In genomic region chr13:41238035-41238804, GRCm38 (mm10) we compare ENCODE assay signal across 21 mouse cellular contexts. TPM values are rescaled to one million over a fixed set of nuclear protein-coding genes. Genes with fewer than 3 reads are reported as not detected.
DNase-seq lines count a peak whose midpoint lies in the region; ATAC-seq and TF ChIP-seq lines count a peak whose summit lies in the region.
"Had no signal": no experiment of that assay in that cellular context is flagged by ENCODE, and none has a peak within 500 bp of the region (broad histone marks: within the 10 kb centered on the region; RNA-seq: fewer than 3 reads in every experiment).

No protein-coding gene starts in this region.

- no peak overlapping the region for H3K9ac ChIP-seq in hindbrain, postnatal 0 days (replicated peaks; ENCODE audit: low read length)
- no peak overlapping the region for H3K9ac ChIP-seq in hindbrain, embryonic 12.5 days
- no peak overlapping the region for H3K9ac ChIP-seq in forebrain, embryonic 15.5 days (replicated peaks)
- H3K9ac ChIP-seq in midbrain, embryonic 15.5 days, result no peak overlapping the region
- H3K9ac ChIP-seq: midbrain, embryonic 12.5 days had no signal

- no peaks in the 10 kb centered on the region for H3K27me3 ChIP-seq in hindbrain, postnatal 0 days (ENCODE audit: insufficient read depth, low read length)
- peaks cover 5% of the 10 kb centered on the region; the same call in 1 of the 2 replicates for H3K27me3 ChIP-seq in hindbrain, embryonic 12.5 days
- no peaks in the 10 kb centered on the region for H3K27me3 ChIP-seq in forebrain, embryonic 15.5 days
- H3K27me3 ChIP-seq in midbrain, embryonic 15.5 days (replicated peaks), result 0 out of 2 replicates have a peak, but pooled peaks cover 6% of the 10 kb centered on the region
- H3K27me3 ChIP-seq: midbrain, embryonic 12.5 days had no signal

- ATAC-seq in hindbrain, postnatal 0 days, result peak; percentile 39
- no peak for ATAC-seq in hindbrain, embryonic 12.5 days (ENCODE audit: low FRiP score)
- ATAC-seq in forebrain, embryonic 15.5 days (replicated peaks), result peak; percentile 57
- ATAC-seq in midbrain, embryonic 15.5 days (replicated peaks), result 0 out of 2 replicates have a peak, but pooled peaks have one; percentile 39

- 75% methylated on average over 10 of the region's 10 CpGs for WGBS in hindbrain, postnatal 0 days
- 78% methylated on average over 10 of the region's 10 CpGs for WGBS in hindbrain, embryonic 12.5 days
- 78% methylated on average over 10 of the region's 10 CpGs for WGBS in forebrain, embryonic 15.5 days
- 78% methylated on average over 10 of the region's 10 CpGs for WGBS in midbrain, embryonic 15.5 days

- H3K4me2 ChIP-seq in hindbrain, postnatal 0 days (ENCODE audit: low read depth, low read length), result no peak overlapping the region
- H3K4me2 ChIP-seq in hindbrain, embryonic 12.5 days (replicated peaks), result no peak overlapping the region
- no peak overlapping the region for H3K4me2 ChIP-seq in forebrain, embryonic 15.5 days (replicated peaks)
- H3K4me2 ChIP-seq in midbrain, embryonic 15.5 days, result no peak overlapping the region
- H3K4me2 ChIP-seq: midbrain, embryonic 12.5 days had no signal

- 0 out of 2 replicates have a peak, but pooled peaks cover 2% of the 10 kb centered on the region for H3K9me3 ChIP-seq in hindbrain, postnatal 0 days (ENCODE audit: low read length)
- H3K9me3 ChIP-seq in hindbrain, embryonic 12.5 days (replicated peaks), result no peaks in the 10 kb centered on the region
- no peaks in the 10 kb centered on the region for H3K9me3 ChIP-seq in forebrain, embryonic 15.5 days
- H3K9me3 ChIP-seq in midbrain, embryonic 15.5 days, result no peaks in the 10 kb centered on the region
- H3K9me3 ChIP-seq: heart, embryonic 10.5 days; limb, embryonic 10.5 days; midbrain, embryonic 12.5 days had no signal

- no peaks in the 10 kb centered on the region for H3K4me1 ChIP-seq in hindbrain, postnatal 0 days (ENCODE audit: insufficient read depth, low read length)
- H3K4me1 ChIP-seq in hindbrain, embryonic 12.5 days, result no peaks in the 10 kb centered on the region
- H3K4me1 ChIP-seq in forebrain, embryonic 15.5 days, result no peaks in the 10 kb centered on the region
- no peaks in the 10 kb centered on the region for H3K4me1 ChIP-seq in midbrain, embryonic 15.5 days
- H3K4me1 ChIP-seq: heart, embryonic 10.5 days; limb, embryonic 10.5 days; midbrain, embryonic 12.5 days had no signal

- DNase-seq in hindbrain, postnatal 0 days (ENCODE audit: low spot score), result no peak
- peak; percentile 38 for DNase-seq in liver
- no peak for DNase-seq in heart, adult 9 months (ENCODE audit: low spot score in 2 of 2)
- no peak for DNase-seq in layer of hippocampus, adult 2 months (ENCODE audit: low spot score in 2 of 2)
- DNase-seq: cerebellum, adult 9-11 months; gastrocnemius, postnatal 10 days; heart, postnatal 36 days; lung, postnatal 14 days; right cerebral cortex, postnatal 25 days; thymus, adult 2 months had no signal

- no peaks in the 10 kb centered on the region for H3K36me3 ChIP-seq in hindbrain, postnatal 0 days (ENCODE audit: insufficient read depth, low read length)
- no peaks in the 10 kb centered on the region for H3K36me3 ChIP-seq in hindbrain, embryonic 12.5 days
- no peaks in the 10 kb centered on the region for H3K36me3 ChIP-seq in forebrain, embryonic 15.5 days
- no peaks in the 10 kb centered on the region for H3K36me3 ChIP-seq in midbrain, embryonic 15.5 days (replicated peaks)
- H3K36me3 ChIP-seq: heart, embryonic 10.5 days; limb, embryonic 10.5 days; midbrain, embryonic 12.5 days had no signal

- no peak overlapping the region for H3K27ac ChIP-seq in hindbrain, postnatal 0 days
- no peak overlapping the region for H3K27ac ChIP-seq in hindbrain, embryonic 12.5 days
- H3K27ac ChIP-seq in forebrain, embryonic 15.5 days (replicated peaks), result no peak overlapping the region
- no peak overlapping the region for H3K27ac ChIP-seq in midbrain, embryonic 15.5 days
- no peak overlapping the region for H3K27ac ChIP-seq in layer of hippocampus, adult 2 months
- H3K27ac ChIP-seq: heart, embryonic 10.5 days; kidney, postnatal 0 days; limb, embryonic 10.5 days; midbrain, embryonic 12.5 days had no signal

- no peak for TF ChIP-seq CTCF in hindbrain, postnatal 0 days (IDR thresholded peaks at IDR 0.05; ENCODE audit: low read depth)
- no peak for TF ChIP-seq CTCF in layer of hippocampus, adult 2 months (conservative IDR thresholded peaks at IDR 0.05)

- no peak overlapping the region for H3K4me3 ChIP-seq in hindbrain, postnatal 0 days (ENCODE audit: low read length)
- H3K4me3 ChIP-seq in hindbrain, embryonic 12.5 days, result no peak overlapping the region
- H3K4me3 ChIP-seq in forebrain, embryonic 15.5 days, result no peak overlapping the region
- no peak overlapping the region for H3K4me3 ChIP-seq in midbrain, embryonic 15.5 days
- no peak overlapping the region for H3K4me3 ChIP-seq in layer of hippocampus, adult 2 months
- H3K4me3 ChIP-seq: heart, embryonic 10.5 days; limb, embryonic 10.5 days; midbrain, embryonic 12.5 days had no signal

RNA-seq across cellular contexts. Expression of gene Smim13, which starts 11.4 kb away (rescaled TPM):
- total RNA-seq in hindbrain, postnatal 0 days (2014; rRNA removed), result 44.2 and 44.8 TPM in 2 replicates
- 26.7 and 27.5 TPM in 2 replicates for polyA plus RNA-seq in hindbrain, postnatal 0 days (2015; fragmentation: Nextera tagmentation; extraction: Ambion mirVana)
- 20.0 and 21.5 TPM in 2 replicates for polyA plus RNA-seq in hindbrain, embryonic 12.5 days (2016; fragmentation: Nextera tagmentation; extraction: Ambion mirVana)
- polyA plus RNA-seq in forebrain, embryonic 15.5 days (2015; fragmentation: Nextera tagmentation; extraction: Ambion mirVana), result 22.3 and 25.0 TPM in 2 replicates
- polyA plus RNA-seq in midbrain, embryonic 15.5 days (2015; fragmentation: Nextera tagmentation; extraction: Ambion mirVana), result 24.9 and 25.3 TPM in 2 replicates
- total RNA-seq in layer of hippocampus, adult 2 months (2021), result 100 to 1,000 TPM; 141 to 143 TPM

RNA-seq across cellular contexts. Expression of gene Elovl2, which starts 18.0 kb away (rescaled TPM):
- total RNA-seq in hindbrain, postnatal 0 days (2014; rRNA removed), result 26.8 and 32.3 TPM in 2 replicates
- 29.9 and 31.2 TPM in 2 replicates for polyA plus RNA-seq in hindbrain, postnatal 0 days (2015; fragmentation: Nextera tagmentation; extraction: Ambion mirVana)
- polyA plus RNA-seq in hindbrain, embryonic 12.5 days (2016; fragmentation: Nextera tagmentation; extraction: Ambion mirVana), result 38.0 and 41.4 TPM in 2 replicates
- polyA plus RNA-seq in forebrain, embryonic 15.5 days (2015; fragmentation: Nextera tagmentation; extraction: Ambion mirVana), result 45.5 and 47.4 TPM in 2 replicates
- polyA plus RNA-seq in midbrain, embryonic 15.5 days (2015; fragmentation: Nextera tagmentation; extraction: Ambion mirVana), result 40.0 and 43.4 TPM in 2 replicates
- 10 to 100 TPM; 16.2 to 16.9 TPM for total RNA-seq in layer of hippocampus, adult 2 months (2021)
- total RNA-seq: MEL; neutrophil, adult 5-6 weeks had no signal

RNA-seq across cellular contexts. Expression of gene Gm17364, which starts 35.6 kb away (rescaled TPM):
- not detected in 2 replicates for total RNA-seq in hindbrain, postnatal 0 days (2014; rRNA removed)
- not detected in 2 replicates for polyA plus RNA-seq in hindbrain, postnatal 0 days (2015; fragmentation: Nextera tagmentation; extraction: Ambion mirVana)
- not detected in 2 replicates for polyA plus RNA-seq in hindbrain, embryonic 12.5 days (2016; fragmentation: Nextera tagmentation; extraction: Ambion mirVana)
- polyA plus RNA-seq in forebrain, embryonic 15.5 days (2015; fragmentation: Nextera tagmentation; extraction: Ambion mirVana), result not detected in 2 replicates
- not detected in 2 replicates for polyA plus RNA-seq in midbrain, embryonic 15.5 days (2015; fragmentation: Nextera tagmentation; extraction: Ambion mirVana)
- total RNA-seq in layer of hippocampus, adult 2 months (2021), result not detected
- total RNA-seq: adrenal gland, postnatal 14 days; gastrocnemius, postnatal 10 days; heart, postnatal 36 days; layer of hippocampus, postnatal 10 days; MEL; neutrophil, adult 5-6 weeks had no signal
- polyA plus RNA-seq: heart, embryonic 10.5 days; kidney, postnatal 0 days; limb, embryonic 10.5 days; midbrain, embryonic 12.5 days; thymus, adult 2 months had no signal
